Mouse (Mus musculus) stomach, postnatal 0 days (tissue): Measurements from ENCODE around the gene Patl1.
"Not testable (repeated sequence)": the region's sequence is repeated elsewhere in the genome, so short reads cannot be mapped to it uniquely, and the experiment has no call there.

ENCODE experiments used
- CTCF ChIP-seq: IDR thresholded peaks from 2 replicates; pipeline ENCODE4 v1.5.1; 2016; ENCODE audit warnings: antibody characterized with exemption, low read depth, mild to moderate bottlenecking, moderate library complexity
- EP300 ChIP-seq: optimal IDR thresholded peaks from 2 replicates; pipeline ENCODE3; 2016; ENCODE audit warnings: antibody characterized with exemption

DNA sequence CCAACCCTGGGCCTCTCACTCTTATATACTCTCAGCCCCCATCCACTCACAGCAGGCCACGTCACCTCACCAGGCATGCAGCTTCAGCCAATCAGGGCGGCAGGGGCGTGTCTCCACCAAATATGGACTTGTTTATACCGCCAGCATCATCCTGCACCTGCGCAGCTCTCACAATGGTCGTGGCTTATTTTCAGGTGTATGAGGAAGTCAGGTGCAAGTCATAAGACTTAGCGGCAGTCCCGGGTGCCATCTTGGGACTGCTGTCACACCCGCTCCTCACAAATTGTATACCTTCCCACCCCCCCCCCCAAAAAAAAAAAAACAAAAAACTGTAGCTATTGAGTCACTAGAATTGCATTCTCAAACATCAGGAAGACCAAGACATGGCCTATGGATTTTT is 34.3 kb downstream of the Patl1 start:
- TF ChIP-seq CTCF, EP300: not testable (repeated sequence)
